Mouse (Mus musculus): ENCODE data around the gene Tmem274.
"Not testable (repeated sequence)": the region's sequence is repeated elsewhere in the genome, so short reads cannot be mapped to it uniquely, and the experiment has no call there.

The Tmem274 gene

GRCm38 (mm10) chr4:149477078-149477477 lies at the start of gene Tmem274:
Tmem274 (plus strand) TSS chr4:149477378.
- DNase-seq (ENCODE audit: low spot score), result no peak

GRCm38 (mm10) chr4:149429592-149429991 lies 47.6 kb upstream of the Tmem274 start:
- no peak for DNase-seq (ENCODE audit: low spot score)

GRCm38 (mm10) chr4:149431887-149432286 lies 45.3 kb upstream of the Tmem274 start:
- DNase-seq (ENCODE audit: low spot score), result not testable (repeated sequence)

GRCm38 (mm10) chr4:149440576-149440975 lies 36.6 kb upstream of the Tmem274 start:
- no peak for DNase-seq (ENCODE audit: low spot score)

GRCm38 (mm10) chr4:149442436-149442835 lies 34.7 kb upstream of the Tmem274 start:
- DNase-seq (ENCODE audit: low spot score), result peak; percentile 73

- DNase-seq (ENCODE audit: low spot score), result no peak
These were observed 32.7 kb upstream of the Tmem274 start for GRCm38 (mm10) chr4:149444465-149444864.

- peak; percentile 92 for DNase-seq (ENCODE audit: low spot score)
These were observed 32.0 kb upstream of the Tmem274 start for GRCm38 (mm10) chr4:149444964-149445701.

- DNase-seq (ENCODE audit: low spot score), result no peak
These were observed 31.3 kb upstream of the Tmem274 start for GRCm38 (mm10) chr4:149445868-149446267.

- DNase-seq (ENCODE audit: low spot score), result no peak
These were observed 30.9 kb upstream of the Tmem274 start for GRCm38 (mm10) chr4:149446309-149446708.

GRCm38 (mm10) chr4:149450636-149451035 lies 26.5 kb upstream of the Tmem274 start:
- DNase-seq (ENCODE audit: low spot score), result no peak

GRCm38 (mm10) chr4:149453656-149454055 lies 23.5 kb upstream of the Tmem274 start:
- DNase-seq (ENCODE audit: low spot score), result no peak

GRCm38 (mm10) chr4:149454263-149454662 lies 22.9 kb upstream of the Tmem274 start:
- DNase-seq (ENCODE audit: low spot score), result no peak

- DNase-seq (ENCODE audit: low spot score), result no peak
These were observed 22.3 kb upstream of the Tmem274 start, which contains the start of gene Rbp7 for GRCm38 (mm10) chr4:149454879-149455278. Rbp7 (minus strand) TSS chr4:149454978.

- not testable (repeated sequence) for DNase-seq (ENCODE audit: low spot score)
These were observed 20.0 kb upstream of the Tmem274 start for GRCm38 (mm10) chr4:149457163-149457562.

- peak; percentile 90 for DNase-seq (ENCODE audit: low spot score)
These were observed 19.2 kb upstream of the Tmem274 start for GRCm38 (mm10) chr4:149457831-149458430.

GRCm38 (mm10) chr4:149458526-149458925 lies 18.7 kb upstream of the Tmem274 start:
- no peak for DNase-seq (ENCODE audit: low spot score)

GRCm38 (mm10) chr4:149459425-149459824 lies 17.8 kb upstream of the Tmem274 start:
- no peak for DNase-seq (ENCODE audit: low spot score)

- DNase-seq (ENCODE audit: low spot score), result not testable (repeated sequence)
These were observed 16.7 kb upstream of the Tmem274 start for GRCm38 (mm10) chr4:149460475-149460874.

GRCm38 (mm10) chr4:149461579-149462304 lies 15.4 kb upstream of the Tmem274 start:
- peak; percentile 47 for DNase-seq (ENCODE audit: low spot score)

GRCm38 (mm10) chr4:149462305-149462971 lies 14.7 kb upstream of the Tmem274 start:
- no peak for DNase-seq (ENCODE audit: low spot score)

GRCm38 (mm10) chr4:149463435-149463950 lies 13.7 kb upstream of the Tmem274 start:
- no peak for DNase-seq (ENCODE audit: low spot score)

- no peak for DNase-seq (ENCODE audit: low spot score)
These were observed 7.6 kb upstream of the Tmem274 start for GRCm38 (mm10) chr4:149469557-149469956.
